Mouse (Mus musculus) lung, postnatal 0 days (tissue): ENCODE results near the gene Pxdn. TPM values are rescaled to one million over a fixed set of nuclear protein-coding genes. Genes with fewer than 3 reads are reported as not detected.

Experiments
- ATAC-seq: fragments of 200-750 bp; cut with Nextera tagmentation; 2 replicates; pipeline ENCODE4 v1.8.0; 2017; ENCODE audit warnings: moderate library complexity
- DNase-seq: peaks from one replicate; pipeline ENCODE4 v3.0.0-alpha.2; 2016; ENCODE audit warnings: low spot score
- H3K27ac ChIP-seq: fragments of 300-500 bp; sonication (generic); 2 replicates; pipeline ENCODE4 v1.5.1; 2014; ENCODE audit warnings: antibody characterized with exemption, mild to moderate bottlenecking, low read length, mixed read lengths
- H3K27me3 ChIP-seq: fragments of 300-500 bp; sonication (generic); replicated peaks from 2 replicates; pipeline ENCODE4 v1.6.1; 2014; ENCODE audit warnings: low read length, mixed read lengths; ENCODE audit not compliant: insufficient read depth
- H3K36me3 ChIP-seq: fragments of 300-500 bp; sonication (generic); 2 replicates; pipeline ENCODE4 v1.6.1; 2014; ENCODE audit warnings: low read length, mixed read lengths; ENCODE audit not compliant: insufficient read depth
- H3K4me1 ChIP-seq: fragments of 300-500 bp; sonication (generic); 2 replicates; pipeline ENCODE4 v1.6.1; 2014; ENCODE audit warnings: antibody characterized with exemption, low read depth, low read length, mixed read lengths; ENCODE audit not compliant: insufficient read depth
- H3K4me2 ChIP-seq: fragments of 300-500 bp; sonication (generic); replicated peaks from 2 replicates; pipeline ENCODE4 v1.6.1; 2014; ENCODE audit warnings: low read depth, mild to moderate bottlenecking, low read length, moderate library complexity, mixed read lengths
- H3K4me3 ChIP-seq: fragments of 300-500 bp; sonication (generic); 2 replicates; pipeline ENCODE4 v1.5.1; 2014; ENCODE audit warnings: low read depth, low read length
- H3K9ac ChIP-seq: fragments of 300-500 bp; sonication (generic); replicated peaks from 2 replicates; pipeline ENCODE4 v1.6.1; 2014; ENCODE audit warnings: low read depth, mild to moderate bottlenecking
- H3K9me3 ChIP-seq: fragments of 300-500 bp; sonication (generic); 2 replicates; pipeline ENCODE4 v1.6.1; 2016; ENCODE audit warnings: low read length, mixed read lengths
- CTCF ChIP-seq: IDR thresholded peaks from 2 replicates; pipeline ENCODE4 v1.5.1; 2016; ENCODE audit warnings: antibody characterized with exemption, mild to moderate bottlenecking
- EP300 ChIP-seq: IDR thresholded peaks from 2 replicates; pipeline ENCODE4 v1.6.1; 2016; ENCODE audit warnings: antibody characterized with exemption, mild to moderate bottlenecking, control low read depth
- WGBS: fragments of 180-500 bp; shearing (Covaris S2); extraction: QIAGEN DNeasy Blood & Tissue Kit; methylation state at CpG from one replicate; pipeline ENCODE4 v1.1.7; 2014; 5-methylcytosine and 5-hydroxymethylcytosine counted together
- polyA plus RNA-seq: library from polyadenylated mRNA; unstranded; fragments of >200 nt; fragmentation: Nextera tagmentation; extraction: Ambion mirVana; gene quantifications from 2 replicates; pipeline ENCODE4 v1.2.1, GENCODE M21; 2015

The Pxdn gene
- polyA plus RNA-seq, 1 experiment from 2014 or later = 56.1 TPM

DNA sequence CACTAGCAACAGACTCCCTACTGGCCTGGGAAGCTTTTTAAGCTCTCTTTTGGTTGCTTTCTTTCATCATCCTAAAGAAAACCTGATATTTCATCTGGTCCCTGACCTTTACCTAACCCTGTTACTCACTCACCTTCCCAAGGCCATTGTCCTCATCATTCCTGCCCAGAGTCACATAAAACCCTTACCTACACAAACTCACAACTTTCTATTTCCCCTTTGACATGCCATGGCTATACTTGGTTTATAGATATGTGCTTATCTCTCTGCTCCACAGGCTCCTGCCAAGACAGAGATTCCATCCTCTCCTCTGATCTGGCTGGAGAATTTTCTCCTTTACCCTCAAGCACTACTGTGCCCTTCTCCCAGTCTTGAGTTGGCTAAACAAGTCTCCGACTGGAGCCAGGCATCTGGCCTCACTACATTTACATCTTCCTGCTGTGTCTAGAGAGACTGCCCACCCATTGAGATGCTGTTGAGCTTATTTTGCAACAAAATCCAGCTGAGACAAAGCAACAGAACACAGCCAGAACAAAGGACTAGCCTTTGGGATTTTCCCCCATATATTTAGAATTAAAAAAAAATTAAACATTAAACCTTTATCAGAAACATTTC, 124.2 kb downstream of the Pxdn start:
- no peaks in the 10 kb centered on the region for H3K4me1 ChIP-seq
- no peak for TF ChIP-seq EP300
- no peak for TF ChIP-seq CTCF
- no peaks in the 10 kb centered on the region for H3K9me3 ChIP-seq
- DNase-seq = no peak
- no peak for ATAC-seq
- H3K36me3 ChIP-seq = no peaks in the 10 kb centered on the region
- no peak overlapping the region for H3K9ac ChIP-seq
- no peak overlapping the region for H3K4me2 ChIP-seq
- no peaks in the 10 kb centered on the region for H3K27me3 ChIP-seq
- no peak overlapping the region for H3K27ac ChIP-seq
- no peak overlapping the region for H3K4me3 ChIP-seq
- WGBS = 15% methylated on average over 1 of the region's 1 CpGs

DNA sequence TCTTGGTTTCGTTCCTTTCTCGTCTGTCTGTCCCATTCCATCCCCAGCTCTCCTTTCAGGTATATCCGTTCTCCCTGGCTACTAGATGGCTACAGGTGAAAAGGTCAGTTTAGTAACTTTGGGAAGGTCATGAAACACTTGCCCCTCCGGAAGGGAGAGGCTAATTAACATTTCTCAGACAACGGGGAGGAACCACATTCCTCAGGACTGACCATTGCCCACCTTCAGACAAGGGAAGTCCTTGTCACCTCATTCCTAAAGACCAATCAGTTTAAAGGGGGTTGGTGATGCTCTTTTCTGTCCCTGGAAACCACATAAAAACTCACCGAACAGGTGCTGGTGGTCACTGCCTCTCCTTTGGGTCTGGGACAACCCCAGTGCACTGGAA, 124.7 kb downstream of the Pxdn start:
- Histone ChIP-seq H3K4me1 (no peaks in the 10 kb centered on the region), H3K9me3 (no peaks in the 10 kb centered on the region), H3K4me3 (no peak overlapping the region), H3K27ac (no peak overlapping the region), H3K4me2 (no peak overlapping the region), H3K27me3 (no peaks in the 10 kb centered on the region), H3K36me3 (no peaks in the 10 kb centered on the region), H3K9ac (no peak overlapping the region)
- DNase-seq = no peak
- WGBS = 31% methylated on average over 6 of the region's 6 CpGs
- no peak for ATAC-seq
- TF ChIP-seq EP300 = no peak
- no peak for TF ChIP-seq CTCF

Other genes starting within 250 kb of the Pxdn start
- not detected in 2 replicates for gene Tpo, start 195.0 kb downstream of the Pxdn start, polyA plus RNA-seq